Mouse (Mus musculus): ENCODE results near the gene Nxpe5. TPM values are rescaled to one million over a fixed set of nuclear protein-coding genes. Genes with fewer than 3 reads are reported as not detected.

The Nxpe5 gene
- polyA plus RNA-seq, 1 experiment from 2014 or later: 2.2 TPM

DNA sequence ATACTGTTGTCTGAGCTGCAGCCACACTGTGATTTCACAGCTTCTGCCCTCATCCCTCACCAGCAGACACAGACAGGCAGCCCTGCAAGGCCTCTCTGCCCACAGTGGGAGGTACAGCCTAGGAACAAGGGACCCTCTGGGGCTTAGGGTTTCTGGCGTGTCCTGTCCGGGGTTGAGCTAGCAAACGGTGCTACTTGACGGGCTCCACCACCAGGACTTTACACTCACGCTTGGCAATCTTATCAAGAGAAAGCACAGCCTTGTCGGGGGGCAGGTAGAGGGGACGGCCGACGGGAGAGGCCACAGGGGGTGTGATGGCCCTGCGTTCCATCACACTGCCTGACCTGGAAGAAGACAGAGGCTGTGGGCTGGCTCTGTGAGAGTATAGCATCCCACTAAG is 34.4 kb downstream of the Nxpe5 start:
- H3K27me3 ChIP-seq: no peaks in the 10 kb centered on the region
- no peak for TF ChIP-seq CTCF (IDR thresholded peaks at IDR 0.05)
- CTCF ChIA-PET: interaction anchor here (0.7 kb wide), 1 partner anchor 9 kb away, joined by 3 read pairs; no protein-coding TSS in a partner anchor
- POLR2A ChIA-PET: no interaction called here
- in situ Hi-C loops (cut with MboI; ENCODE audit: low pct_unique_long_range_greater_than_20kb): no loop called here
- ATAC-seq: no peak
- DNase-seq (ENCODE audit: low read depth, low spot score): no peak

DNA sequence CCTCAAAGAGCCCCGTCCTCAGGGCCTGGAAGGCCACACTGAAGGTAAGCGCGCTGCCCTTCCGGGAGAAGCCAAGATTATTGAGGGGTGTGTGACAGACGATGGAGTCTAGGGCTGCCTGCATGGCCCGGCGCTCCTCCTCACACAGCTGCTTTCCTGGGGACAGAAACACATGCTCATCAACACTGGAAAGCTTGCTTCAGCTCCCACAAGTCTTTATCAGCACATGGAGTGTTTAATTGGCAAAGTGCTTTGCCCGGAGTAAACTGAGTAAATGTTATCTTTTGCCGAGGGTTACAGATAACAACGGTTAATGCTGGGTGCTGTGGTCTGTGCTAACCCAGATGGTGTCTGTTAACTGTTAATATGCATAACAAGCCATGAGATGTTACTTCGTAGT is 35.1 kb downstream of the Nxpe5 start:
- POLR2A ChIA-PET: no interaction called here
- CTCF ChIA-PET: no interaction called here
- in situ Hi-C loops (cut with MboI; ENCODE audit: low pct_unique_long_range_greater_than_20kb): no loop called here
- TF ChIP-seq CTCF (IDR thresholded peaks at IDR 0.05): no peak
- no peaks in the 10 kb centered on the region for H3K27me3 ChIP-seq
- no peak for DNase-seq (ENCODE audit: low read depth, low spot score)
- no peak for ATAC-seq

DNA sequence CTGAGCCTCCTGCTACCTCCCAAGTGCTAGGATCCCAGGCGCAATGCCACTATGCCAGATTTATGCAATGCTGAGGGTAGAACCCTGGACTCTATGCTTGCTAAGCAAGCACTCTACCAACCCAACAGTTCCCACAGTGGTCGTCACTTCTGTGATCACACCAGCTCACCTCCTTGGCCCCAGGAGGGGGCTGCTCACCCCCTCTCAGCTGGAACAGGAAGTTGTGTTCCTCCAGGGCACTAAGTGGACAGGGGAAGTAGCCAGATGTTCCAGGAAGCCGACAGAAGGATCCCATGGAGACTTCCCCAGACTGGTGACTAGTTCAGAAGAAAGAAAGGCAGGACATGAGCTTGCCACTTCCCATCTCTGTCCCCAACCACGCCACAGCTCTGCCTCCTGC is 36.3 kb downstream of the Nxpe5 start:
- CTCF ChIA-PET: no interaction called here
- ATAC-seq: no peak
- no peak for TF ChIP-seq CTCF (IDR thresholded peaks at IDR 0.05)

DNA sequence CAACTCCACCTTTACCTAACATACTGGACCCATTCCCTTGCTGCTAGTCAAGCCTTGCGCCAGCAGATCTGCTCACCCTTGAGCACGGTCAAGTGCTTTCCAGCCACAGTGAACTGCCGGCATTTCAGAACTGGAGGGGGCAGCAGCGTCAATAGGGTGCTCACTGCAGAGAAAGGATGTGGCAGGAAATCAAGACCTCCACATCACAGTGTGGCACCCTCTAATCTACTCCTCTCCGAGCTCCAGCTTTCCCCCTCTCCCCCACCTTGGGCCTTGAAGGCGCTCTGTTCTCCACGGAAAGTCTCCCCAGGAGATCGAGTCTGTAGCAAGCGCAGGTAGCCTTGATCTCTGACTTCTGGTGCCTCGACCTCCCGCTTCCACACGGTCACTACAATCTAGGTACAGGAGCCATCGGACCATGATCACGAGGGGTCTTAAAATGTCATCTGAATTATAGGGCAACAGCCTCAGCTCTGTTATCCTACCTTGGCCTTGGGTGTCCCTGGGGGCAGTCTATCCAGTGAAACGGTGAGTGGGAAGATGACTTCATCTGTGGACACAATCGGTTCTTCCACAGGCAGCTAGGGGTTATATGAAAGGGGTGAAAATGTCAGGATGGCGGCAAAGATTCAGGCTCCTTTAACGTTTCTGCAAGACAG is 37.0 kb downstream of the Nxpe5 start:
- no peaks in the 10 kb centered on the region for H3K27me3 ChIP-seq
- ChIA-PET CTCF (no interaction called here), POLR2A (interaction anchor here (1.3 to 3.5 kb wide), 3 partner anchors 10 to 16 kb away, joined by 5 to 12 read pairs (median 10); partner anchors contain the start of genes Gal3st4, Gm43720, Gpc2 and Stag3)
- TF ChIP-seq CTCF (IDR thresholded peaks at IDR 0.05): no peak
- ATAC-seq (no peak), DNase-seq (ENCODE audit: low read depth, low spot score) (no peak)
- in situ Hi-C loops (cut with MboI; ENCODE audit: low pct_unique_long_range_greater_than_20kb): no loop called here

More for the DNA sequence above, 36.3 kb downstream of the Nxpe5 start:
- DNase-seq (ENCODE audit: low read depth, low spot score): no peak
- in situ Hi-C loops (cut with MboI; ENCODE audit: low pct_unique_long_range_greater_than_20kb): no loop called here
- POLR2A ChIA-PET: interaction anchor here (2.6 kb wide), 1 partner anchor 11 kb away, joined by 10 read pairs; the partner anchor contains the start of gene Gal3st4
- H3K27me3 ChIP-seq: no peaks in the 10 kb centered on the region

DNA sequence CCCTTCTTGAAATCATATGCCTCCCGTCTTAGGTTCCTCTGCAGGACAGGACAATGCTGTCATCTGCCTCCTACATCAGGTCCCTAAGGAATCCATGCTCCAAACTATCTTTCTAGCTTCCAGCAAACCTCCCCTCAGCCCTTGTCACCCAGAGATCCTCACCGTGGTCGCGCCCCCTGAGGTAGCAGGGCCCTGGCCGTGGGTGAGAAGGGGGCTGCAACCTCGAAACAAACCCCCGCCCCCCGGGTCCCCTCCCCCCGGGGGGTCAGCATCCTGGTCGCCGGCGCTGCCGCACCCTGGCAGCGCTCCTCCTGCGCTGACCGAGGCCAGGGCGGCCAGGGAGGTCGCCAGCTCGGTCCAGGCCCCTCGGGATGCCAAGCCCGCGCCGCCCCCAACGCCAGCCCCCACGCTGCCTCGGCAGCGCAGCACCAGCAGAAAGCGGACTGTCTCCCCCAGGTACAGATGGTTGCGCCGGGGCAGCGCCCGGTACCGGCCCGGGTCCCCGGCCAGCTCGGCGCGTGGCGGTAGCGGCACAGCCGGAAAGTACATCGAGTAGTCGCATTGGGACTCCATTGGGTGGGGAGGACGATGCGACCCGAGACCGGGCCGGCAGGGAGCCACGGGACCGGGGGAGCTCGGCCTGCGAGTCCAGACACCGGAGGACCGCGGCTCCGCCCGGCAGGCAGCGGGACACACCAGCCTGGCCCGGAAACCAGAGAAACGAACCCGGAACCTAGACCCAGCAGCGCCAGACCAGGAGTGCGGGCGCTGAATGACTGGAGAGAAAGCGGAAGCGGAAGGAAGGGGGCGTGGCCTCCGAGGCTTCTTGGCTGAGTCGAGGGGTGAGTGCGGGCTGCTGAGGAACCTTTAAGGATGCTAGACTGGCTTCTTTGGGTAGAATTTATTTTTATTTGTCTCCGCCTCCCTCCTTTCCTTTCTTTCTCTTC is 37.8 kb downstream of the Nxpe5 start, which contains the start of gene BC037034:
BC037034 (minus strand) TSS at position 774 of the 947 bp plus-strand sequence.
- H3K27me3 ChIP-seq: no peaks in the 10 kb centered on the region
- TF ChIP-seq CTCF (IDR thresholded peaks at IDR 0.05): no peak
- peak; percentile 94 for ATAC-seq
- in situ Hi-C loops (cut with MboI; ENCODE audit: low pct_unique_long_range_greater_than_20kb): no loop called here
- DNase-seq (ENCODE audit: low read depth, low spot score): no peak
- ChIA-PET CTCF (no interaction called here), POLR2A (interaction anchor here (1.3 to 3.5 kb wide), 4 partner anchors 8 to 15 kb away, joined by 4 to 12 read pairs (median 8); partner anchors contain the start of genes Gal3st4, Gm43720, Gpc2 and Lamtor4)

DNA sequence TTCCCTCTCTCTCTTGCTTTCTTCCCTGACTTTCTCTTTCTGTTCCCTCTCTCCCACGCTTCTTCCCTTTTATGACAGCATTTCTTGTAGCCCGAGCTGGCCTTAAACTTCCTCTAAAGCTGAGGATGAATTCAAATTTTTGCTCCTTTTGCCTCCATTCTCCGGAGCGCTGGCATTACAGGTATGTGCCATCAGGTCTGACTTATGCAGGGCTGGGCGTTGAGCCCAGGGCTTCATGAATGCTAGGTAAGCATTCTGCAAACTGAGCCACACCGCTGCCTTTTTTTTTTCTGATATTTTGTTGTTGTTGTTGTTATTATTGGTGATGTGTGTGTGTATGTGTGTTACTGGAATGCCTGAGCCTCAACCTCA is 38.5 kb downstream of the Nxpe5 start:
- POLR2A ChIA-PET: interaction anchor here (0.6 to 3.5 kb wide), 6 partner anchors 9 to 15 kb away, joined by 3 to 12 read pairs (median 4); partner anchors contain the start of genes Gal3st4, Gm43720, Gpc2 and Lamtor4

DNA sequence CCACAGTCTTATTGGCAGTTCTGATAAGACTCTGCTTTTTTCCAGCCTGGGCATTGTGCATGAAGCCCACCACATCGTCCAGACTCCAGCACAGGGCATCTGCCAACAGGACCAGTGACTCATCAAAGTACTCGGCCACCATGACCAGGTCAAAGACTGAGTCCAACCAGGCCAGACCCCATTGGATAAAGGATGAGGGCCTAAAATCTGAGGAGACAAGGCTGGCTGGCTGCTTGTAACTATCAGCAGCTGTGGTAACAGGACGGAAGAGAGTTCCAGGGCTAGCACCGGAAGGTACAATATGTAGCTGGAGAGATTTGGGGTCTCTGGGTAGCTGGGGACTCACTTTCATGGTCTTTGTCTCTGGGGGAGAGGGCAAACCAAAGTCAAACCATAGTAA is 40.0 kb downstream of the Nxpe5 start:
- H3K27me3 ChIP-seq: no peaks in the 10 kb centered on the region
- ChIA-PET CTCF (no interaction called here), POLR2A (interaction anchor here (3.5 kb wide), 1 partner anchor 13 kb away, joined by 12 read pairs; the partner anchor contains the start of genes Gm43720, Gpc2 and Stag3)
- TF ChIP-seq CTCF (IDR thresholded peaks at IDR 0.05): no peak
- ATAC-seq (no peak), DNase-seq (ENCODE audit: low read depth, low spot score) (no peak)
- in situ Hi-C loops (cut with MboI; ENCODE audit: low pct_unique_long_range_greater_than_20kb): no loop called here

More for the DNA sequence above, 38.5 kb downstream of the Nxpe5 start:
- CTCF ChIA-PET: no interaction called here
- in situ Hi-C loops (cut with MboI; ENCODE audit: low pct_unique_long_range_greater_than_20kb): no loop called here
- no peaks in the 10 kb centered on the region for H3K27me3 ChIP-seq
- ATAC-seq: peak; percentile 4
- DNase-seq (ENCODE audit: low read depth, low spot score): no peak
- no peak for TF ChIP-seq CTCF (IDR thresholded peaks at IDR 0.05)

DNA sequence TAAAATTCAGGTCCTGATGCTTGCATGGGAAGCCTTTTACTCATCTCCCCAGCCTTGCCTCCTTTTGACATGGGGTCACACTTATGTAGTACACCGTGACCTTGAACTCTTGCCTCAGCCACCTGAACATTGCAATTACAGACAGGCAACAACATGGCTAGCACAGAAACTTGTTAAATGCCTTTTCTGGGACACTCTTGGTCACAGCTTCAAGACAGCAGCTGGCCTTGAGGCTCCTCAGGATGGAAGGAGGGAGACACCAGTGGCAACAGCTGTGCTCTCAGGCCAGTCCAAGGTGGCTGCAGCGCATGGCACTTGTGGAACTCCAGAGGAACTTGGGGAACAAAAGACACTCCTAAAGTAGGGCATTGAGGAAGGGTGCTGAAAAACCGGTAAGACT is 41.4 kb downstream of the Nxpe5 start:
- in situ Hi-C loops (cut with MboI; ENCODE audit: low pct_unique_long_range_greater_than_20kb): no loop called here
- no peak for DNase-seq (ENCODE audit: low read depth, low spot score)
- no peak for TF ChIP-seq CTCF (IDR thresholded peaks at IDR 0.05)
- no peaks in the 10 kb centered on the region for H3K27me3 ChIP-seq
- no peak for ATAC-seq
- ChIA-PET CTCF (no interaction called here), POLR2A (no interaction called here)

DNA sequence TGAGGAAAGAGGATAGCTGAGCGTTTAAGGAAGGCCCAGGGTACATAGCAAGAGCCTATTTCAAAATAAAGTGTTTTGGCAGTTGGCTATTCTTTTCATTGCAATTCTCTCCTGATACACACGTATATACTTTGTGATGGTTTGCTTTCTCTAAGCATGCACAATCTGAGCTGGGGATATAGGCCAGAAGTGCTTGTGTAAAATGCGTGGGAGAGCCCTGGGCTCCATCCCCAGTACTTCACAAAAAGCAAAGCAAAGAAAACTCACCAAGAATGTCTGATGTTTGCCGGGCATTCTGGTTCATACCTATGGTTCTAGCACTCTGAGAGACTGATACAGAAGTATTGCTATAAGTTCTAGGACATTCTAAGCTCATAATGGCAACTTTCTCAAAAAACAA is 43.3 kb downstream of the Nxpe5 start:
- ChIA-PET POLR2A (no interaction called here), CTCF (interaction anchor here (1.0 to 1.8 kb wide), 4 partner anchors 9 to 39 kb away, joined by 3 to 7 read pairs (median 3); partner anchors contain the start of gene Lamtor4)

DNA sequence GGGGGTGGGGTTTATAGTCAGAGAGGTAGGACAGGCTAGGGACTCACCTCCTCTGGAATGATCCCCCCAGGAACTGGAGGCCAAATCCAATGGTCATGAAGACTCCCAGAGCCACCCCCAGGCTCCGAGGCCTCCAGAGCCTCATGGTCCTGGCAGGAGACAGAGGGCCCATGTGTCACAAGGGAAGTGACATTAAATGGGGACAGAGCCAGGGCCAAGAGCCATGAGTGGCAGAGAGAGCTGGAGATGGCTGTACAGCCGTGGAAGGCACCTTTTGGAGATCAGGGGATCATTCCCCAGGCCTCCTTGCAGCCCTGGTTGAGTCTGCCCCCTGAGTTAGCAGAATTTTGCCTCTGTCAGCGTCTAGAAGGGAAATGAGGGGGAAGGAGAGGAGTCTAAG is 45.5 kb downstream of the Nxpe5 start:
- no peaks in the 10 kb centered on the region for H3K27me3 ChIP-seq
- ATAC-seq: no peak
- DNase-seq (ENCODE audit: low read depth, low spot score): no peak
- in situ Hi-C loops (cut with MboI; ENCODE audit: low pct_unique_long_range_greater_than_20kb): no loop called here
- ChIA-PET CTCF (interaction anchor here (1.4 kb wide), 1 partner anchor 15 kb away, joined by 3 read pairs; no protein-coding TSS in a partner anchor), POLR2A (no interaction called here)
- TF ChIP-seq CTCF (IDR thresholded peaks at IDR 0.05): no peak

More for the DNA sequence above, 43.3 kb downstream of the Nxpe5 start:
- DNase-seq (ENCODE audit: low read depth, low spot score) (no peak), ATAC-seq (no peak)
- no peak for TF ChIP-seq CTCF (IDR thresholded peaks at IDR 0.05)
- H3K27me3 ChIP-seq: no peaks in the 10 kb centered on the region
- in situ Hi-C loops (cut with MboI; ENCODE audit: low pct_unique_long_range_greater_than_20kb): no loop called here
